Mouse (Mus musculus) ovary, postnatal 14 days (tissue): ENCODE data around the gene Vinac1.
A peak's percentile ranks its signal among the peaks of the same experiment; 100 is the strongest.

Experiments used
- DNase-seq: peaks from one replicate; pipeline ENCODE4 v3.0.0; 2022; ENCODE audit warnings: low spot score

Vinac1 gene

GRCm38 (mm10) chr2:129047811-129048210, at the start of gene Vinac1:
Vinac1 (minus strand) TSS chr2:129048172.
- no peak for DNase-seq

- DNase-seq: no peak
Measured at GRCm38 (mm10) chr2:129093926-129094724, 46.2 kb upstream of the Vinac1 start.

GRCm38 (mm10) chr2:129092810-129093209, 44.8 kb upstream of the Vinac1 start:
- no peak for DNase-seq

DNA sequence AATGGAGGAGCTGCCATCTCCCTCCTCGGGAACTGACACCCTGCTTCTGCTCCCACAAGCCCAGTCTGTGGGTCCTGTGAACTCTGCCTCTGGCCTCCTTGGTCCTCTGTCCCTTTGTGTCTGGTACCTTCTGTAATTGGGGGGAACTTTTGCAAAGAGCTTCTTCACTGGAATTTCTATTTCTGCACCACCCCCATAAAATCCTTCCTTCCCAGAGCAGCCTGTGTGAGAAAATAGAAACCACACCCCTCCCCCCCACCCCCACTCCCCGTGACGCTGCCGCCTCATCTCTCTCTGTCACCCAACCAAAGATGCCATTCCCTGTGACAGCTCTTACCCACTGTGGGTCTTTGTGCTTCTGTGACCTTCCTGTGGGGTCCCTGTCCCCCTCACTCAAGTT, 42.4 kb upstream of the Vinac1 start:
- no peak for DNase-seq

- DNase-seq: no peak
Measured at GRCm38 (mm10) chr2:129087520-129087919, 39.5 kb upstream of the Vinac1 start.

- DNase-seq: no peak
Measured at GRCm38 (mm10) chr2:129084959-129085358, 37.0 kb upstream of the Vinac1 start.

DNA sequence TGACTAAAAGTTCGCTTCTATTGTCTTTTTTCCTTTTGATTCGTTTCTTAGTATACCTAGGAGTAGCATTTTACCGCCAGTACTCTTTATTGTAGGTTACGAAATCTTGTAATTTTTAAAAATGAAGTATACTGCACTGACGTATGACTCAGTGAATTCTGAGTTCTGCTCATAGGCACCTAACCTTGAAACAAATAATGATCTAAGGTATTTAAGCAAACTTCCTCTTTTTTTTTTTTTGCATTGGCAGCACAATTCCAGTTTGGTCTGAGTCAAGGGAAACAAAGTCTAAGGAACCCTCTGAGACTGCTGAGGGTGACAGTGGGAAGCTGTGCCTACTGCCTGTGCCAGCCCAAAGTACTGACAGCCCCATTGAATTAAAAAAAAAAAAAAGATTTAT, 35.5 kb upstream of the Vinac1 start:
- DNase-seq: no peak

DNA sequence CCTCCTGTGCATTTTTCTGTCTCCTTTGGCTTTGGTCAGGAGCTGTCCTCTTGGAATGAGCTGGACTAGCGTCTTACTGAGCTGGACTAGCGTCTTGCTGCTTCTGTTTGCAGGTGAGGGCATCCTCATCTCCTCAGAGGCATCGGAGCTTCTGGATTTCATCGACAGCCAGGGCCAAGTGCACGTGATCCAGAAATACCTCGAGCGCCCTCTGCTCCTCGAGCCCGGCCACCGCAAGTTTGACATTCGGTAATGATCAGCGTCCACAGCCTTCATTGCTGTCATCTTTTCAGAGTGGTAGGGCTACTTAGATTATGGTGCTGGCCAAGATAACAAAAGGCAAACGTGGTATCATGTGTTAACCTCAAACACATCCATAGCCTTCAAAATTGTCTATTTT, 33.1 kb upstream of the Vinac1 start:
- DNase-seq: no peak

- no peak for DNase-seq
Measured at GRCm38 (mm10) chr2:129079194-129079593, 31.2 kb upstream of the Vinac1 start.

DNA sequence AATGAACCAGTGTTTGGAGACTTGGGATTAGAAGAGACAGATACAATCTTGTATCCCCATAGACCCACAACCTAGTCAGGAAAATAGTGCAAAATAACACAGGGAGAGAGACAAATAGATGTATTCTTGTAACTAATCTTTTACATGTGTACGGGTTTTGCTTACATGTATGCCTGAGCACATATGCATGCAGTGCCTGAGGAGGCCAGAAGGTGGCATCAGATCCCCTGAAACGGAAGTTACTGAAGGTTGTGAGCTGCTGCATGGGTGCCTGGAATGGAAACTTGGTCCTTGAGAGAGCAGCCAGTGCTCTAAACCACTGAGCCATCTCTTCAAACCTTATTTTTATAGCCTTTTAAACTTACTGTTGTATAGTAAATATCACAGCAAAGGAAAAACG, 30.3 kb upstream of the Vinac1 start:
- no peak for DNase-seq

DNA sequence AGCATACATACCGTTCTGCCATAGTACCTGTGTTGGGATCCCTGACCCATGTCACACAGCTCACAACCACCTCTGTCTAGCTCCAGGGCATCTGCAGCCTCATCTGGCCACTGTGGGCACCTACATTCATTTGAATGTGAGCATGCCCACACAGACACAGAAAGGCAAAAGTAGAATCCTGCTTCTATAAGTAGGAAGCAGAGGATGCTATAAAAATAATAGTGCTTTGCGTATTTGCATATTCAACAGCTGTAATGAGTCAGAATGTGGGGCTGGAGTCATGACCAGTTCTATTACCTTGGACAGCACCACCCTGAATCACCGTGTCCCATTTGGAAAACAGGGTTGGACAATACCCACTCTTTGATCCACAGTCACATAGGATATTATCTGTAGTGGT, 22.3 kb upstream of the Vinac1 start:
- DNase-seq: no peak

GRCm38 (mm10) chr2:129066326-129066725, 18.4 kb upstream of the Vinac1 start:
- no peak for DNase-seq

DNA sequence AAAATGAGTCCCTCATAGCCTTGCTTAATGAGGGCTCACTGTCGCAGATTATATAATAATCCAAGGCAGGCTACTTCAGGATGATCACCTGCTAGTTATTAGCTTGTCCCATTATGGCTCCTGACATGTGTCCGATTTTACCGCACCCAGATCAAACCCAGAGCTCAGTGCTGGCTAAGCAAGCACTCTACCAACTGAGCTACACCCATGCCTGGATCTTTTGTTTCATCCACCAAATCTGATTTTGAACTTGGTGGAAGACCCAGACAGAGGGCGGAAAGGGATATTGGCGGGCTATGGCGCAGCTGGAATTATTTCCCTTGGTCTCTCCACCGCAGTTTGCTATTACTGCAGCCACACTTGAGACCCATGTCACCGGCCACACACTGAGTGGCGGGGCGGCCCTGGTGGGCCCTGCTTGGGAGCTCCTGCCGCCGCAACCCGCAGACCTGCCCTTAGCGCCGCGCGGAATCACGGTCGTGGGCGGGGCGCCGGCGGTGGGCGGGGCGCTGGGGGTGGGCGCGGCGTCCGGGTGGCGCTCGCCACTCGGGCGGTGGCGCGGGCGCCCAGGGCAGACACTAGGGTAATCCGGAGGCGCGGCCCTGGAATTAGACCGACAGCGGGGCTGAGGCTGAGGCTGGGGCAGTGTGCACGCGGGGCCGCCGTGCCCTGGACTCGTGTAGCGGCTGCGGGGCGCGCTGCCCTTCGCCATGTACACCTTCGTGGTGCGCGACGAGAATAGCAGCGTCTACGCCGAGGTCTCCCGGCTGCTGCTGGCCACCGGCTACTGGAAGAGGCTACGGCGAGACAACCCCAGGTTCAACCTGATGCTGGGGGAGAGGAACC, 17.7 kb upstream of the Vinac1 start, which contains the start of gene Ttl:
Ttl (plus strand) TSS at position 506 of the 846 bp plus-strand sequence.
- peak; percentile 74 for DNase-seq

GRCm38 (mm10) chr2:129061456-129062059, 13.6 kb upstream of the Vinac1 start:
- no peak for DNase-seq

- no peak for DNase-seq
Measured at GRCm38 (mm10) chr2:129057920-129058361, 10.0 kb upstream of the Vinac1 start.

GRCm38 (mm10) chr2:129057256-129057655, 9.3 kb upstream of the Vinac1 start:
- no peak for DNase-seq

DNA sequence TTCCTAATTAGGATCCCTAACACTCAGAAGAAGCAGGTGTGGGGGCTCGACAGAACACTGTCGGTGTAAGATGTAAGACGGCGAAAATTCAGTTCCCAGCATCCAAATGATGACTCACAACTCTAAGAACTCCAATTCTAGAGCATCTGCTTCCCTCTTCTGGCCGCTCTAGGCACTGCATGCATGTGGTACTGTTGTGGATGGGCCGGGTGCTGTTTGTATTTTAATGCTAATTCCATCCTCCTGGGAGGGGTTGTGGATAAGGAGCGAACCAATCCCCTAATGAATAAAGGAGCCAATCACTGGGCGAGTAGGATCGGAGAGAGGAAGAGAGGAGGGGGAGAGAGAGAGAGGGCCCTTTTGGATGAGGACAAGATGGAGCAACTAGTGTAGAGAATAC, 8.6 kb upstream of the Vinac1 start:
- no peak for DNase-seq

DNA sequence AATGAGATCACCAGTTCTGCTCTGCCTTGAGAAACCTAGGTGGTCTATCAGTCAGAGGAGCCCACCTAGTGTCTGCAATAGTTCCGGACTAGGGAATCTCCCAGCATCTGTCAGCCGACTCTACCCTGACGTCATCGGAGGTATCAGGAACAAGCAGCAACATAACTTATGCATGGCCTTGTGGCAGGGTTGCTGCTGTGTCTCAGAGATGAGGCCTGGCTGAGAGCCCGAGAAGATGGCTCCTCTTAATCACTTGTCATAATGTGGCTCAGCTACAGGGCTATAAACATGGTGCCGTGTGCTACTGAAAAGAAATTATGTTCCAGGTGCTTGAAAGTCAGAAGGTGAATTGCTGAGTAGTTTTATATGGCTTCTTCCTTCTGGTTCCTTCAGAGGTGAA, 7.8 kb upstream of the Vinac1 start:
- no peak for DNase-seq

- DNase-seq: no peak
Measured at GRCm38 (mm10) chr2:129052451-129052983, 4.5 kb upstream of the Vinac1 start.

- no peak for DNase-seq
Measured at GRCm38 (mm10) chr2:129046846-129047196, 1.2 kb downstream of the Vinac1 start.

DNA sequence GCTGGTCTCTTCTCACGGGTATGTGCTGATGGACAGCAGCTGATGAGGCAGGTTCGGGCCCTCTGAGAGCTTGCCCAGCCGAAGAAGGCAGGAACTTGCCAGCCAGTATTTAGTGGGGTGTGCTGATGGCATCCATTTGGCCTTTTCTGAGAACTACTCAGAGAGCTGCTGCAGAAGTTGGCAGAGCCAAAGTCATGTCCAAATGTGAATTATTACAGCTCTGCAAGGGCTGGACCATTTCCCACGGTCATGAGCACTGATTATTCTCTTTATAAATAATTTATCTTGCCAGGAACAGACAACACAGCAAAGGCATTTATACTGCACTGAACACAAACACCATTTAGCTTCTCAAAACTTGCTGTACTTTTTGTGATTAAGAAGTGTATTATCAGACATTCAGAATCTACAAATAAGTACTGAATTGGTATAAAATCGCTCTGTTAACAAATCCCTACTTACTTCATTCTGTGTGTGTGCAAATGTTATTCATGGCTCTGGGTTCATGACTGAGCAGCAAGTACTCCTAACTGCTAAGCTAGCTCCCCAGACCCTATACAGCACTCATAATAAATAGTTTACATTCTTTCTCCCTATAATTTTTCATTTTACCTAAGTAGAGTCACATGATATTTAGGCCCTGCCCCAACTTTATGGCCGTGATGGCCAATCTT, 1.7 kb downstream of the Vinac1 start:
- peak; percentile 34 for DNase-seq

- no peak for DNase-seq
Measured at GRCm38 (mm10) chr2:129040567-129040966, 7.4 kb downstream of the Vinac1 start.
